Mouse (Mus musculus) B cell, adult (primary cell): ENCODE measurements around the gene Tro. TPM values are rescaled to one million over a fixed set of nuclear protein-coding genes. Genes with fewer than 3 reads are reported as not detected.

Source experiments
- total RNA-seq: library from RNA; stranded (reverse); gene quantifications from 4 replicates; pipeline ENCODE4 v1.2.4, GENCODE M21; 2023; ENCODE audit not compliant: inconsistent age

The Tro gene
- total RNA-seq, result not detected in 4 replicates

DNA sequence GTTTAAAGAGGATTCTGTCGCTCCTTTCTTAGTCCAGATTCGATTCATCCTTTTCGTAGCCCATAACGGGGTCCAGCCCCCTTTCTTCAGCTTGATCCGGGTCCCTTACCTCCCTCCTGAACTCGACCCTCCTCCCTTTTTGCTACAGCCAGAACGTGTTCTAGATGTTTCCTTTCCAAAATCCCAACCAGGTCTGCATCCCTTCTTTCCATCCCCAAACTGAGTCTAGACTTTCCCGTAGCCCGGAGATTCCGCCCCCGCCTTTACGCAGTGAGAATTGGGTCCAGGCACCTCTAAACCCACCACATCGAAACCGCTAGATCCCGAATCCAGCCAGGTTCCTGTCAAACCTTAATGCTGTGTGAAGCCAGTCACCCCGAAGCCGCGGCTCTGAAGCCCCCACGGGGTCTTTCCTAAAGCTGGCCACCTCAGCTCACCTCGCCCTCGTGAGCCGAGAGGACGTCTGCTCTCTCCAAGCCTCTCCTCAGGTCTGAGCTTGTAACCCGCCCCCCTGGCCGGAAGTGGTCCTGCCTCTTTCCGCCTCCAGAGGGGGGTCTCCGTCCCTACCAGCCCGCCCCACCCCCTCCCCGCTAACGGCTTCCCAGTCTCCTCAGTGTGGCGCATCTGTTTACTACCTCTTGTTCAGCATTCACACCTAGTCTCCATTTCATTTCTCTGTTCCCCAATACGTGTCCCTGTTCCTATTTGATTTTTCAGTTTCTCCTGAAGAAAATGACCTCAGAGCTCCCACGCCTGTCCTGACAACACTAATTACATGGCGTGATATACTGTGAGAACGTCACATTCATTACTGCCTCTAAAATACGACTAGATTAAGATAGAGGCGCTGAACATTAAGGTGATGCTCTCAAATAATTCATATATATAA lies at the start of gene Tro:
Gene Tro, minus strand, starts transcription at position 676 of the 889 bp plus-strand sequence.

Other genes starting within 250 kb of the Tro start
- gene Tmem29, start 198.4 kb downstream of the Tro start, total RNA-seq, result 13.8 to 22.6 TPM (median 21.4 TPM) in 4 replicates
- gene Alas2, start 110.2 kb downstream of the Tro start, total RNA-seq, result 0.42 to 0.45 TPM in 2 of 4 replicates, not detected in the others
- gene Pfkfb1, start 69.4 kb downstream of the Tro start, total RNA-seq, result 5.2 to 7.9 TPM (median 6.9 TPM) in 4 replicates
- 15.7 to 19.7 TPM (median 18.6 TPM) in 4 replicates for gene Apex2, start 67.7 kb downstream of the Tro start, total RNA-seq
- 0.48 to 1.8 TPM (median 1.0 TPM) in 4 replicates for gene Maged2, start 156.8 kb upstream of the Tro start, total RNA-seq